Mouse (Mus musculus): ENCODE measurements around the gene Shisa3.

GRCm38 (mm10) chr5:67647568-67647967 is 39.9 kb downstream of the Shisa3 start:
- no peak for TF ChIP-seq POLR2A (IDR thresholded peaks at IDR 0.05; ENCODE audit: borderline replicate concordance, insufficient read depth, low read length)
- TF ChIP-seq CTCF (IDR thresholded peaks at IDR 0.05; ENCODE audit: borderline replicate concordance, insufficient read depth, low read depth, low read length): peak; percentile 35; the same call in 1 of the 2 replicates
